Mouse (Mus musculus) heart, postnatal 25 days (tissue): ENCODE measurements around the gene Dst. TPM values are rescaled to one million over a fixed set of nuclear protein-coding genes. Genes with fewer than 3 reads are reported as not detected.

Source experiments
- DNase-seq: peaks from one replicate; pipeline ENCODE4 v3.0.0; 2022; ENCODE audit warnings: low spot score
- intact Hi-C: fragments of 180-260 bp; cut with DNase I; formaldehyde crosslinking; loops from one replicate; pipeline ENCODE4 v1.15.1; 2025
- total RNA-seq, 2 experiments: library from RNA; stranded (reverse); gene quantifications; 2 replicates each; pipeline ENCODE4 v1.2.3; 2021

Gene Dst
- total RNA-seq, 2 experiments from 2014 or later, result 338 to 369 TPM

- intact Hi-C loops, result loop anchor here (5.0 kb wide), 1 partner anchor 304 kb away; no protein-coding TSS in a partner anchor
- DNase-seq, result no peak
Observed at GRCm38 (mm10) chr1:33966328-33966727, 58.3 kb downstream of the Dst start.

DNA sequence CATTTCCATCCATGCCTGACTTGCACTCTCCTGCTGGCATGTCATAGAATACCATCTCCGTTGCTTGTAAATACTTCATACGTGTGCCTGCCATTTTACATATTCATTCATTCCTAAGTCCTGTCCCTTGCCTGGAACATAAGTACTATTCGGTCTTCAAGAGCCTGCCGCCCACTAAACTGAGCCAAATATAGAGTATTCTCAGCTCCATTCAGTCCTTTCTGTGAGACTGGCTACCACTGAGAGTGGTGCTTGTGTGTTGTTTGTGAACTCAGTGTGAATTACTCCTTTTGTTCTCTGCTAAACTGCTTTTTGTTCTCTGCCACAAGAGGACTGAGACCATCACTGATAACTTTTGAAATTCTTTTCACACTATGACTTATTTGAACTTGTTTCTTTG, 59.2 kb downstream of the Dst start:
- DNase-seq, result no peak
- intact Hi-C loops, result loop anchor here (5.0 kb wide), 1 partner anchor 305 kb away; no protein-coding TSS in a partner anchor

DNA sequence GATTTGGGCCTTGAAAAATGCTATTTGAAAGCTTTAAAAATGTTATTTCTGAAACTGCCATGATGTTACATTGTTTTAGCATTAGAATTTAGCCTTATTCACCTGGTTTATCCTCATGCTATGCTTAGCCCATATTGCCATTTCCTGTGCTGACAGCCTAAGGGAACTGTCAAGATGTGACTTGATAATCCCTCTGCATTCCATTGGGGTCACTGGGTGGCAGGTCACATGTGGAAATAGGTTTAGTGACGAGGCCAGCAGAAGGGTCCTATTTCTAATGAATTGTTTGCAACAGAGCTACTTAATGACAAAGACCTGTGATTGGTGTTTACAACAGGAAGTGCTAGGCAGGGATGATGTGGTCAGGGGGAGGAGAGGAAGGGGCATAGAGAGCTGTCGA, 61.9 kb downstream of the Dst start:
- intact Hi-C loops, result loop anchor here (5.0 kb wide), 1 partner anchor 308 kb away; no protein-coding TSS in a partner anchor
- DNase-seq, result no peak

- no peak for DNase-seq
Observed at GRCm38 (mm10) chr1:33974401-33974800, 66.4 kb downstream of the Dst start.

DNA sequence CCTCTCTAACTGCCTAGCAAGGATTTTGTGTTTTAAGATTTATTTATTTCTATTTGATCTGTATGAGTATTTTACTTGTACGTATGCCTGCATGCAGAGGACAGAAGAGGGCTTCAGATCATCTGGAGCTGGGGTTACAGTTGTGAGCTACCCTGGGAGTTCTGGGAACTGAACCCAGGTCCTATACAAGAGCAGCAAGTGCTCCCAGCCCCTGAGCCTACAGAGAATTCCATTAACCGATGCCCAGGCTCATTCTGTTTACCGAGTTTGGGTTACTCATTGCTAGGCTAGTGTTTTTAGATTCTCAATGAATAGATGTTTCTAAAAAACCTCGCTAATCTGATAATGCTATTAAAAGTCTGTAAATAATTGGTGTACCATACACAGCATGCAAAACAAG, 67.3 kb downstream of the Dst start:
- intact Hi-C loops, result no loop called here

More at GRCm38 (mm10) chr1:33974401-33974800, 66.4 kb downstream of the Dst start:
- intact Hi-C loops, result no loop called here

DNA sequence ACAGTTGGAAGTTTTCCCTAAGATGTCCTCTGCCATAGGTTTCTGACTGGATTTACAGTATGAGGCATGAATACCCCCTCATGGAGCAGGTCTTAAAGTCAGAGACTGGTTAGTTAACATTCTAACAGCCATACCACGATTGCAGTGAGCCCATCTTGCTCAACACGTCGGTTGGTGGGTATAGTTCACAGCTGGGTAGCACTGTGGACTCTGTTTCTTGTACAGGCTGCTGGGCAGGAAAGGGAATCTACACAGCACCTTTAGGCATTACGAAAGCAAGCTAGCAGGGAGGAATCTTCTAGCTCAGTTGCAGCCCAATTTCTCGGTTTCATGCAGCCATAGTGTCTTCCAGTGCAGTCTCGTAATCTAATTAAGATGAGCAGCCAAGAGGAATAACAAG, 69.8 kb downstream of the Dst start:
- intact Hi-C loops, result no loop called here

More for the DNA sequence above, 67.3 kb downstream of the Dst start:
- no peak for DNase-seq

GRCm38 (mm10) chr1:33980420-33980819, 72.4 kb downstream of the Dst start:
- DNase-seq, result no peak
- intact Hi-C loops, result no loop called here

More for the DNA sequence above, 69.8 kb downstream of the Dst start:
- DNase-seq, result no peak

DNA sequence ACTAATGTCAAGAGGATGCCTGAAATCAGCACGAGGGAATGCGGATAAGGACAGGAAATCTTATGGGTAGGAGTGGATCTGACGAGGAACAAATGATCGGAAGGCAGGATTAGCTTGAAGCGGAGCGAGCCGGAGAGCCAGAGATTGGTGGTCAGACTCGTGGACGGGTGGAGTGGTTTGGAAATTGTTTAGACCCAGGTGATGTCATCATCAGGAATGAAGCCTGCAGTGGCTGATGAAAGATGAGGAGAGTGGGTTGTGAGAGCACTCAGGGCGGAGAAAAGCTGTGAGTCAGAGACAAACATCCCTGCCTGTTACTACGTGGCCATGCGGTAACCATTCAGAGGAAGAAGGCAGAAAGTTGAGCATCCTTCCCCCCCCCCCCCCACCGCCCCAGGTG, 81.6 kb downstream of the Dst start:
- no peak for DNase-seq
- intact Hi-C loops, result no loop called here

DNA sequence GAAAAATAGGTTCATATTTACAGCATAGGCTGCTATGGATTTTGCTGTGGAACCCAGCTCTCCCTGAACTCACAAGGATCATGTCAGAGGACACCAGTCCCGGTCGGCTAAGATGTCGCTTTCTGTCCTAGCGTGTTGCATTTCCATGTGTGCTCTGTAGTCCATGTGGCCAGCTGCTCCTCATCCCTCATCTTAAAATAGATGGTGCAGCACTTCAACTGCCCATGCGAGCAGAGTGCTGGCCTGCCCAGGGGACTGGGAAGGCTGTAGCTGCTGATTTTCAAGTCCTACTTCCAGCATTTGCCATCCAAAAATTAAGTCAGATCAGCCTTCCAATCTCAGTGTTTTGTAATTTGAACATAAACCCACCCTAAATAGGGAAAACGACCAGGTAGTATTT, 83.0 kb downstream of the Dst start:
- intact Hi-C loops, result no loop called here
- no peak for DNase-seq

GRCm38 (mm10) chr1:33992810-33993209, 84.8 kb downstream of the Dst start:
- DNase-seq, result no peak
- intact Hi-C loops, result no loop called here

DNA sequence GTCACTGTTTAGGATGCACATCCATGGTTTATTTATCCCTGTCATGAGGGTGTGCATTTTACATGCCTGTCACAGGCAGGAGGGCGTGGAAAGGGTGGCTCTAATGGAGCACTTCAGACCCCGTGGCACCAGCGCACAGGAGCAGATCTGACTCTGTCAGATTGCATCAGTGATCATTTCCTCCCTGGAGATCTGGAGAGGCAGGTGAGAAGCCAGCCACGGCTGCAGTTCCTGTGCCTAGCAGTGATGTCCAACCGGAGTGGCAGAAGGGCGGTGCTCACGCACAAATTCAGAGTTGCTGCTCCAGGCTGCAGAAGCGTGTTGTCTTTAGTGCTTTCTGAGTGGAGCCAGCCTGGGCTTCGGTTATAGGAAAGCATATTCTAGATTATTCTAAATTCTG, 86.2 kb downstream of the Dst start:
- intact Hi-C loops, result no loop called here

DNA sequence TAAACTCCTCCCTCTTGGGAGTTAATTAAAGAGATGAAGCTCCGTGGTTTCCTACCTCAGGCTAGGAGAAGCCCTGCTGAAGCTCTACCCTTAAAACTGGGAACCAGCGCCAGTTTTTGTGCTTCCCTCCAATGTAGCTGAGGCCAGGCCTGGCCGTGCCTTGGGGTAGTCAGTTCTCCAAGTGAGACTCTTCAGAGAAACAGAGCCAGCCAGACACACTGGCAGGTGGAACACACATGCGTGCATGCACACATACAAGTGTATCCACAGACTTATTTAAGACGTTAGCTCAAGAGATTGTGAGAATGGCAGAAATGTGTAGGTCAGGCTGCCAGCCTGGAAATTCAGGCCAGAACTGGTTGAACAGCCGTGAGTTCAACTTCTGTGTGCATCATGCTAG, 87.4 kb downstream of the Dst start:
- no peak for DNase-seq
- intact Hi-C loops, result no loop called here

More for the DNA sequence above, 86.2 kb downstream of the Dst start:
- no peak for DNase-seq

- DNase-seq, result no peak
- intact Hi-C loops, result no loop called here
Observed at GRCm38 (mm10) chr1:33996105-33996887, 88.3 kb downstream of the Dst start.

DNA sequence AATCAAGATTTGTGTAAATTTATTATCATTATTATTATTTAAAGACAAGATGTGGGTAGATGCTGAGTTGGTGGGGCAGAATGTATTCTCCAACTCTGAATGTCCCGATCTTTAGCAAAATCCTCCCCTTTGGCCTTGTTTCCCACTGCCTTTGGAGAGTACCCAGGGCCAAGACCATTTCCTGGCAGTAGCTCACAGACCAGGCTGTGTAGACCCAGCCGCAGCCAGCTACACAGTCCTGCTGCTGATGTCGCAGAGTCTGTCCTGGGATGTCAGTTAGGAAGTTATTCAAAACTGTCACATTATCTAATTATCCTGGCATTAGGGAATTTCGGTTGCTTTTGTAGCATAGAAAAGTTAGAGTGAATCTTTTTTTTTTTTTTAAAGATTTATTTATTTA, 94.3 kb downstream of the Dst start:
- no peak for DNase-seq
- intact Hi-C loops, result loop anchor here (10.0 kb wide), 1 partner anchor 402 kb away; no protein-coding TSS in a partner anchor

- intact Hi-C loops, result loop anchor here (10.0 kb wide), 1 partner anchor 402 kb away; no protein-coding TSS in a partner anchor
Observed at GRCm38 (mm10) chr1:34002970-34003369, 94.9 kb downstream of the Dst start.

DNA sequence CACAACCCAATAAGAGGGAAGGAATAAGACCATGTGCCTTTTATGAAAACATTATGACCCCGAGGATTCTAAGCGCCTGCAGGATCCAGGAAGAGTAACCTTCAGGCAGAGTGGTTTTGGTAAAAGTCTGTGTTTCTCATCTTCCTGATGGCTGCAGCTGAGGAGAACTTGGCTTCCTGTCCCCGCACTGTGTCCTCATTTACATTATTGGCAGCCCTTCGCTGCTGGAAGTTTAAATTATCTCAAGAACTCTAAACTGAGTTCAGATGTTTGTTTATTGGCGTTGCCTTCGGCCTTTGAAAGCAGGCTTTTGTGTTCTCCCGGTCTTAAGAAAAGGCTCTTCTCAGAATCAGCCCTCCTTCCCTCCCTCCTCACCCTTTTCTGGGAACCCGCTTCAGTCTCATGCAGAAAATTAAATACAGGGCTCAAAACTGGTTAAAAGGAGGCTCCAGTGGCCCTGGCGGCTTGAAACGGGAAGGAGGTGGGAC, 97.3 kb downstream of the Dst start:
- DNase-seq, result no peak
- intact Hi-C loops, result loop anchor here (2.0 to 10.0 kb wide), 4 partner anchors 37 to 400 kb away; no protein-coding TSS in a partner anchor

More at GRCm38 (mm10) chr1:34002970-34003369, 94.9 kb downstream of the Dst start:
- no peak for DNase-seq

DNA sequence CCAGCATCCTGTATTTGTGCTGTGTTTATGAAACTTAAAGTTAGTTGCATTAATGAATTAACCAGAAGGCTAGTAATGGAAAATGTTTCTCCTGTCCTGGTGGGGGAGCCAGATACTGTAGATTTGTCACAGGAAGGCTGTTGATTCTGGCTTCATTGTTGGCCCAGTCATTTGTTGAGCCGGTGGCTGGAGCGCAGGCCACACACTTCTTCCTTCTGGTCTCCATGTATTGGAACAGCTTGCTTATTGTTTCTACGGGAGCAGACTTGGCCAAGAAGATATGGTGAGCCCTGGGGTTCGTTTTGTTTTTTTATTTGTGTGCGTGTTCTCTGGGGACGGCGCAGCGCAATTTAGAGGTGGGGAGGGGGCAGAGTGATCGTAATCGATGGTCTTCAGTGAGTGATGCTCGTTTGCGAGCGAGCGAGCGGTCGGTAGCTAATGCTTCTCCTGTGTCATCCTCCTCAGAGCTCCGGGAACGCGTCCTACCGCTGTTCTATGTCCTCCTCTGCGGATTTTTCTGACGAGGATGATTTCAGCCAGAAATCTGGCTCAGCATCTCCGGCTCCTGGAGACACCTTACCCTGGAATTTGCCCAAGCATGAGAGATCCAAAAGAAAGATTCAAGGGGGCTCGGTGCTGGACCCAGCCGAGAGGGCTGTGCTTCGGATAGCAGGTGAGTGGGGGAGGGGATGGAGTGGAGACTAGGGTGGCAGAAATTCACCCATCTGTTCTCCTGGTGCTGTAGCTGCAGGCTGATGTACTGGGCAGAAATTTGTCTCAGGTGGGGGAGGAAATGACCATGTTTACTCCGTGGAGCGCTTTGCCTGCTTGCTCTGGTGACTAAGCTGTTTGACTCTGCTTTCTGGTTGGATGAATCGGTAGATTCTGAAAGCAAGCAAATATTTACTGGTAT, 98.0 kb downstream of the Dst start:
- peak; percentile 66 for DNase-seq
- intact Hi-C loops, result loop anchor here (2.0 to 10.0 kb wide), 5 partner anchors 36 to 399 kb away; no protein-coding TSS in a partner anchor

DNA sequence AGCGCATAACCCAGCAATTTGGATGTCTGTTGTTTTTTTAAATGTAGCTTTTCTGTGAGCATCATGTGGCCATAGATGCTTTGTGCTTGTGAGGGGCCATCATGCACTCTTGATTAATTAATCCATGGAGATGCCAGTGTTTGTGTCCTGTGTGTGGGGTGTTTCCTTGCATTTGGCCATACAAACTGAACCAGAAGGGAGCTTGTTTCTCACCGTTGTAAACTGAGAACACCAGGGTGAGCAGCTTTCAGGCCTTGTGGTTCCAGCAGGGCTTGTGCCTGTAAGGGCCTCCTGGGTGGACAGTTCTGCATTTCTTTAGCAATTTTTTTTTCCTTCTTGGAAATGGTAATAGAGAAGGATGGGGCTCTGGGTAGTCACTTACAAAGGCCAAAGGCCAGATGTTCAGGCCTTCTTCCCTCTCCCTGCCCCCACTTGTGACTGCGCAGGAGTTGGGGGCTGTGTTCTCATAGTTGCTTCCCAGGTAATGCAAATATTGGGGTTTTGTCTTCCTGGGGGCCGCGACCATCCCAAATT, 98.9 kb downstream of the Dst start:
- intact Hi-C loops, result loop anchor here (2.0 to 10.0 kb wide), 4 partner anchors 35 to 398 kb away; no protein-coding TSS in a partner anchor
- DNase-seq, result no peak

DNA sequence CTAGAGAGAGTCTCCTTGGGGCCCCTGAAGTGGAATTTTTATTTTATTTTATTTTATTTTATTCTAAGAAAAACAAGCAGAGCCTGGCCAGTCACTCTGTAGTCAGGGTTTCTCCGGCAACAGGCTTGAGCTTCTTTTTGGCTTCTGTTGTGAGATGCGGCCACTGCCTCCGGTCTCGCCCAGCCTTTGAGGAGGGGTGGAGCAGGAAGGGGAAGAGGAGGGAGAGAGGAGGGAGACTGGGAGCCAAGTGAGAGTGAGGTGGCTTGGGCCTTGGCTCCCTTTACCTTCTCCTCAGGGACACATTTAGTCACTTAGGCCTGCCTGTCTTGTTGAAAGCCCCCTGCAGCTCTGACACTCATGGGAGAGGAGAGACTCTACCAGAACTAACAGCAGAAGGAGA, 99.4 kb downstream of the Dst start:
- intact Hi-C loops, result loop anchor here (2.0 to 10.0 kb wide), 4 partner anchors 35 to 397 kb away; no protein-coding TSS in a partner anchor
- DNase-seq, result no peak
